In genomic region chr2:72476486-72477211, GRCm38 (mm10) we compare ENCODE assay signal across 8 mouse cellular contexts. TPM values are rescaled to one million over a fixed set of nuclear protein-coding genes. Genes with fewer than 3 reads are reported as not detected.
DNase-seq lines count a peak whose midpoint lies in the region; ATAC-seq lines count a peak whose summit lies in the region.

No protein-coding gene starts in this region.

- H3K4me2 ChIP-seq in heart, embryonic 12.5 days: peak overlapping the region; percentile 81
- peak overlapping the region; percentile 82 for H3K4me2 ChIP-seq in midbrain, embryonic 12.5 days (replicated peaks)

- DNase-seq in A20 (ENCODE audit: low read depth, low spot score) (peak; percentile 81), ES-CJ7 (ENCODE audit: low read depth, low spot score) (peak; percentile 73)
- peak; percentile 62 to 75 for DNase-seq in kidney, postnatal 4 days
- DNase-seq in splenic B cell, adult 2 months (ENCODE audit: low read depth, low spot score): peak; percentile 33

- under 1% methylated on average over 53 of the region's 53 CpGs for WGBS in heart, embryonic 12.5 days
- WGBS in midbrain, embryonic 12.5 days: under 1% methylated on average over 53 of the region's 53 CpGs

- H3K27ac ChIP-seq in heart, embryonic 12.5 days (ENCODE audit: poor library complexity, severe bottlenecking): peak overlapping the region; percentile 89
- peak overlapping the region; percentile 60 for H3K27ac ChIP-seq in midbrain, embryonic 12.5 days (replicated peaks)

- H3K4me1 ChIP-seq in heart, embryonic 12.5 days (replicated peaks): peaks cover 49% of the 10 kb centered on the region
- peaks cover 41% of the 10 kb centered on the region for H3K4me1 ChIP-seq in midbrain, embryonic 12.5 days

- no peaks in the 10 kb centered on the region for H3K27me3 ChIP-seq in heart, embryonic 12.5 days (replicated peaks)
- peaks cover 26% of the 10 kb centered on the region for H3K27me3 ChIP-seq in midbrain, embryonic 12.5 days
- H3K27me3 ChIP-seq in splenic B cell, adult 2 months (ENCODE audit: control insufficient read depth, insufficient read depth, low read length, poor library complexity, severe bottlenecking): no peaks in the 10 kb centered on the region; the same call in none of the 2 replicates

- H3K9me3 ChIP-seq in heart, embryonic 12.5 days (replicated peaks): no peaks in the 10 kb centered on the region
- no peaks in the 10 kb centered on the region for H3K9me3 ChIP-seq in midbrain, embryonic 12.5 days

- H3K36me3 ChIP-seq in heart, embryonic 12.5 days: peaks cover 25% of the 10 kb centered on the region
- H3K36me3 ChIP-seq in midbrain, embryonic 12.5 days: peaks cover 8% of the 10 kb centered on the region; the same call in 1 of the 2 replicates
- no peaks in the 10 kb centered on the region for H3K36me3 ChIP-seq in splenic B cell, adult 2 months (ENCODE audit: control insufficient read depth, insufficient read depth, low read length, poor library complexity, severe bottlenecking)

- peak overlapping the region; percentile 80 for H3K9ac ChIP-seq in heart, embryonic 12.5 days
- H3K9ac ChIP-seq in midbrain, embryonic 12.5 days (replicated peaks): peak overlapping the region; percentile 77

- peak; percentile 11; the same call in 1 of the 2 replicates for ATAC-seq in common myeloid progenitor, adult 5-6 weeks (replicated peaks; ENCODE audit: low read depth, poor library complexity, severe bottlenecking)
- peak; percentile 70 for ATAC-seq in heart, embryonic 12.5 days (ENCODE audit: insufficient number of reproducible peaks, low FRiP score)
- peak; percentile 62 for ATAC-seq in midbrain, embryonic 12.5 days (ENCODE audit: low FRiP score, low read depth)
- no peak for ATAC-seq in erythroid progenitor cell, adult 5-6 weeks (replicated peaks; ENCODE audit: low FRiP score, poor library complexity, severe bottlenecking)

- H3K4me3 ChIP-seq in heart, embryonic 12.5 days: peak overlapping the region; percentile 73
- peak overlapping the region; percentile 89 for H3K4me3 ChIP-seq in midbrain, embryonic 12.5 days

RNA-seq across cellular contexts. Expression of gene Cdca7, which starts 0.7 kb away (rescaled TPM):
- 211 and 224 TPM in 2 replicates for total RNA-seq in common myeloid progenitor, adult 5-6 weeks (2017)
- polyA plus RNA-seq in heart, embryonic 12.5 days (2016; fragmentation: Nextera tagmentation; extraction: Ambion mirVana): 58.5 and 59.3 TPM in 2 replicates
- 126 and 129 TPM in 2 replicates for polyA plus RNA-seq in midbrain, embryonic 12.5 days (2016; fragmentation: Nextera tagmentation; extraction: Ambion mirVana)
- 23.1 and 27.7 TPM in 2 replicates for total RNA-seq in erythroid progenitor cell, adult 5-6 weeks (2015; ENCODE audit: low replicate concordance)
- 26.1 and 31.8 TPM in 2 replicates for total RNA-seq in erythroid progenitor cell, adult 5-6 weeks (2017; ENCODE audit: low replicate concordance)
